Mouse (Mus musculus) heart, adult 18-20 months (tissue): Measurements from ENCODE around the gene Slc25a22. TPM values are rescaled to one million over a fixed set of nuclear protein-coding genes. Genes with fewer than 3 reads are reported as not detected.
"Not testable (repeated sequence)": the region's sequence is repeated elsewhere in the genome, so short reads cannot be mapped to it uniquely, and the experiment has no call there.

Experiments
- DNase-seq, 2 experiments: peaks; one replicate each; pipeline ENCODE4 v3.0.0; 2021 to 2022; ENCODE audit warnings: mixed read lengths in 1 of 2
- total RNA-seq, 2 experiments: library from RNA; stranded (reverse); gene quantifications; 2 replicates each; pipeline ENCODE4 v1.2.3; 2021

Slc25a22 gene
- total RNA-seq, 2 experiments from 2014 or later, result 45.6 to 59.1 TPM

- DNase-seq, result peak; percentile 99
Observed at GRCm38 (mm10) chr7:141413809-141414584, 23.7 kb downstream of the Slc25a22 start, which contains the start of gene Gatd1. Gene Gatd1 (minus strand): TSS chr7:141414136.

GRCm38 (mm10) chr7:141413331-141413730, 24.4 kb downstream of the Slc25a22 start:
- DNase-seq, result no peak

- no peak for DNase-seq
Observed at GRCm38 (mm10) chr7:141411667-141412066, 26.0 kb downstream of the Slc25a22 start.

GRCm38 (mm10) chr7:141410631-141411030, 27.1 kb downstream of the Slc25a22 start:
- no peak for DNase-seq

GRCm38 (mm10) chr7:141408833-141409232, 28.9 kb downstream of the Slc25a22 start:
- DNase-seq, result peak; percentile 88 to 94

- not testable (repeated sequence) for DNase-seq
Observed at GRCm38 (mm10) chr7:141407670-141408069, 30.0 kb downstream of the Slc25a22 start.

GRCm38 (mm10) chr7:141405466-141405865, 32.2 kb downstream of the Slc25a22 start:
- DNase-seq, result no peak

GRCm38 (mm10) chr7:141403305-141403704, 34.4 kb downstream of the Slc25a22 start:
- peak; percentile 45 to 62 for DNase-seq

- no peak for DNase-seq
Observed at GRCm38 (mm10) chr7:141395348-141395747, 42.3 kb downstream of the Slc25a22 start.

- DNase-seq, result peak; percentile 37 to 74
Observed at GRCm38 (mm10) chr7:141394771-141395170, 42.9 kb downstream of the Slc25a22 start.

- DNase-seq, result no peak
Observed at GRCm38 (mm10) chr7:141394158-141394557, 43.5 kb downstream of the Slc25a22 start.

GRCm38 (mm10) chr7:141392552-141393222, 45.0 kb downstream of the Slc25a22 start:
- no peak for DNase-seq

- DNase-seq, result peak; percentile 98
Observed at GRCm38 (mm10) chr7:141391625-141392551, 45.8 kb downstream of the Slc25a22 start, which contains the start of gene Taldo1. Gene Taldo1 (plus strand): TSS chr7:141392199.

GRCm38 (mm10) chr7:141390326-141391259, 47.1 kb downstream of the Slc25a22 start:
- no peak for DNase-seq

- no peak for DNase-seq
Observed at GRCm38 (mm10) chr7:141388487-141389109, 49.1 kb downstream of the Slc25a22 start.

- DNase-seq, result no peak
Observed at GRCm38 (mm10) chr7:141387807-141388486, 49.7 kb downstream of the Slc25a22 start.

GRCm38 (mm10) chr7:141381068-141381835, 56.4 kb downstream of the Slc25a22 start:
- DNase-seq, result no peak
